Mouse (Mus musculus) embryo, embryonic 11 days (tissue): ENCODE measurements around the gene Pemt.

ENCODE experiments used
- DNase-seq: peaks from one replicate; pipeline ENCODE4 v3.0.0-alpha.2; 2015

Pemt gene

GRCm38 (mm10) chr11:59941391-59941790 lies 104.9 kb downstream of the Pemt start:
- DNase-seq: no peak

- no peak for DNase-seq
Observed at GRCm38 (mm10) chr11:59940645-59941044, 105.6 kb downstream of the Pemt start.

DNA sequence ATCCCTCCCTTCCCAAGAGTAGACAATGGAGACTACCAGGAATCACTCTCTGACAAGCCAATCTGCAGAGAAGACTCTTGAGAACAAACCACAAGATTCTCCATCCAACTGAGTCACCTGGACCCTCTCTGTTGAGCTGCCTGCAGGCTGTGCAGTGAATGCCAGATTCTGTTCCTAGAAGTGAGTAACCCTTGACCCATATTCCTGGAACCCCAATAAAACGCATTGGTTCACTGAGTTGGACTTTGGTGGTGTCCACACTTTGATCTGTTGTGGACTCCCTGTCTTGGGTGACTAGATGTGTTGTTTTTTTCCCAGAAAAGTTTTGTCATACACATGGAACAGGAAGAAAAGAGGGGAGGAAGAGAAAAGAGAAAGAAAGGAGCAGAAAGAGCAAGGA lies 106.5 kb downstream of the Pemt start:
- no peak for DNase-seq

GRCm38 (mm10) chr11:59937615-59938014 lies 108.7 kb downstream of the Pemt start:
- DNase-seq: no peak

- DNase-seq: no peak
Observed at GRCm38 (mm10) chr11:59937023-59937422, 109.3 kb downstream of the Pemt start.

DNA sequence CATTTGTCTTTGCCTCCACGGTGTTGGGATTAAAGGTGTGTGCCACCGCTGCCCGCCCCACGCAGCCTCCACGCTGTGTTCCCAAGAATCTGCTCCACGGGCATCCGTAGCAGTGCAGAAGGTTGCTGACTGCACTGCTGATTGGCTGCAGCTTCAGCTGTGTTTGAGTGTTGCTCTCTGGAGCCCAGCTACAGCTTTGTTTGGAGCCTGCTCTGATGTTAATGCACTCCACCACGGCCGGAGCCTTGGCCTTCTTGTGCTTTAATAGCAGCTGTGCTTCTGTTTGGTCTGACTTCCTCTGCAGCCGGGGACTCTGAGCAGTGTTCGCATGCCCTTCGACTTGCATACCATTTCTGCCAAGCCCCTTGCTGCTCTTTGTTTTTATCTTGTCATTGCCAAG lies 112.3 kb downstream of the Pemt start:
- DNase-seq: peak; percentile 12

GRCm38 (mm10) chr11:59932560-59933337 lies 113.5 kb downstream of the Pemt start:
- no peak for DNase-seq

GRCm38 (mm10) chr11:59930031-59930430 lies 116.3 kb downstream of the Pemt start:
- no peak for DNase-seq

GRCm38 (mm10) chr11:59921265-59921664 lies 125.0 kb downstream of the Pemt start:
- peak; percentile 38 for DNase-seq
